Mouse (Mus musculus) retina, postnatal 7 days (tissue): Measurements from ENCODE around the gene Ankrd63.

Experiments
- DNase-seq: peaks from one replicate; pipeline ENCODE4 v3.0.0-alpha.2; 2012; ENCODE audit warnings: low read depth, low spot score

Ankrd63 gene

DNA sequence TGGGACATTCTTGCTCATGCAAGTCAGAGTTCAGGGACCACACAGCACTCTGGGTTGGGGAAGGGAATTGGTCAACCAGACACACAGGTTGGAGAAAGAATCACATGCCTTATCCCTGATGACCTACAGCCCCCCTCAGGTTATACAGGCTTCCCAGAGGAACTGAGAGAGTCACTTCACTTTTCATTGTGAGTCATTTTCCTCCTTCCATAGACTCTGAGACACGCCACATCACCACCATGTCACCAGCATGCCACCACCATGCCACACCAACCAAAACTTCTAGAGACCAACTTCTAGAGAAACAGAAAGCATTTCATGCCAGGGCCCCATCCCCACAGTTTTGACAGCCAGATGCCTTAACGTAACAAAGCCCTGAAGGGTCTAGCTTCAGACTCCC, 23.1 kb upstream of the Ankrd63 start:
- no peak for DNase-seq

DNA sequence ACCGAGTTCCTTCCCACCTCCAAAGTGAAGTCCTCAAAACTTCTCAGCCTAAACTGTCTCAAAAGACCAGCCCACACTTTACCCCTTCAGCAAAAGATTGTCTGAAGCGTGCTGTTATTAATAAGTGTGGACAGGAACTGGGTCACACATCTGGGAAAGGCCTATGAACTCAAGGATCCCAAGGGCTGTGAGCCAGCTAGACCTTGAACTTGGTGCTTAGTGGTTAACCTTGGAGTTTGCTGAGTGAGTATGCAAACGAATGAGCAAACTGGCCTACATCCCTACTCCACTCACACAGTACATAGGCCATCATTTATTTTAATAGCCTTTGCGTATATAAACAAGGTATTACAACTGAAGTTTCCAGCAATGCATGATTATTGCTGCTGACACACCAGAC, 21.7 kb upstream of the Ankrd63 start:
- no peak for DNase-seq

DNA sequence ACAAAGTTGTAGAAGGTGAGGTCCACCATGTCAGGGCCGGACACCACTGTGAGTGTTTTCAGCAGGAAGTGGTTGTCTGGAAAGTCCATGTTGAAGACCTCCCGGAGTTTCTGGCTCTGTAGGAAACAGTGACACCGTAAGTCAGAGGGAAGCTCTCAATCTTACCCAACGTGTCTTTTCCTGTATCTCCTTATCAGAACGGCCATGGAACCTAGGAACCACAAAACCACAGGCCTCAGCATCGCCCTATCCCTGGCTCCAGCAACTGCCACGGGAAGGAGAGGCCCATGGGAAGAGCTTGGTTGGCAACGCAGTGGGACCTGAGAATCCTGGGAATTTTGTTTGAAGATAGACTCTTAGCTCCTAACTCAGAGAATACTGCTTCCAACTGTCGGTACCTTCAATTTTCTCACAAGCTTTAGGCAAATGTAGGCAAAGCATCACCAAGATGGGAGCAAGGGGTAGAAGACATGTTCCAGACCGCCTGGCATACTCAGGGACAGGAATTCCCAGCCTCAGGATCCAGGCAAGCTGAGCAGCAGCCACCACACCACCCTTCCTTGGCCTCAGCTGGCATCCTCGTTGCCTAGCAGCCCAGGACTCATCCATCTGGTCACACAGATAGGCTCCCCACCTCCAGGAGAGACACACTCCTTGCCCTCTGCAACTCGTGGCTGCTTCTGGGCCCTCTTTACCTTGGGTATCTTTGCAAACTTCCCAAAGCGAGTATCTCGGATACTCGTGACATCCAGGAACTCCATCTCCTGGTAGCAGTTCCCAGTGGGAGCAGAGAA, 20.1 kb upstream of the Ankrd63 start:
- DNase-seq, result no peak

DNA sequence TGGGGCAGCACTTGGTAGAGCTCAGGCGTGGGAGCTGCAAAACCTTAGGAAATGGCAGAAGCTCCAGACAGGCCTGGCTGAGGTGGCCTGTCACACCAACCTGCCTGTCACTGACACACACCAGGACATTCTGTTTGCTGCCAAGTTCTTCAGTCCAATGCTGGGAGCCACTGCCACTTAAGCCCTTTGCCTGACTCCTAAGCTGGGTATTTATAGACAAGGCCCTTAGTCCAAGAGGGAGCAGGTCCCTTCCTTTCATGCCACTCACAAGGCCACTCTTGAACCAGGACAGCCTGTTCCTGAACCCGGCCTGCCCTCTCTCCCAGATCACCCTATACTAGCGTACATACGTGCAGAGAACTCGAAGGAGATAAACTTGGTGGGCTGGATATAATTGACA, 12.9 kb upstream of the Ankrd63 start:
- DNase-seq, result no peak

DNA sequence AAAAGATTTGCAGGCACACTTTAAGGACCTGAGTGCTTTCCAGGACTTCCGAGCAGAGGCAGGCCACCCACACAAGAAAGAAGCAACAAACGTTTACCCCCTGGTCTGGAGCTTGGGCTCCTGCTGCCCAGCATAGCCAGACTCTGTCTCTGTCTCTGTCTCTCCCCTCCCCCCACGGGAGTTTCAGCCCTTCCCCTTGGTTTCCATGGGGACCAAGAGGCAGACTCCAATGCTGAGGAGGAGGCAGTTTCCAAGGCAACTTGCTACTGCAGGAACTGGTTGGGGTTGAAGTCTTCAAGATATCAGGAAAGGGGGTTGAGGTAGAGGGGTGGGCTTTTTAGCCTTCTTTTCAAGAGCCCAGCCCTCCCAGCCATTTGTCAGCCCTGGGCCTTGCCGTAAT, 10.5 kb upstream of the Ankrd63 start:
- no peak for DNase-seq

DNA sequence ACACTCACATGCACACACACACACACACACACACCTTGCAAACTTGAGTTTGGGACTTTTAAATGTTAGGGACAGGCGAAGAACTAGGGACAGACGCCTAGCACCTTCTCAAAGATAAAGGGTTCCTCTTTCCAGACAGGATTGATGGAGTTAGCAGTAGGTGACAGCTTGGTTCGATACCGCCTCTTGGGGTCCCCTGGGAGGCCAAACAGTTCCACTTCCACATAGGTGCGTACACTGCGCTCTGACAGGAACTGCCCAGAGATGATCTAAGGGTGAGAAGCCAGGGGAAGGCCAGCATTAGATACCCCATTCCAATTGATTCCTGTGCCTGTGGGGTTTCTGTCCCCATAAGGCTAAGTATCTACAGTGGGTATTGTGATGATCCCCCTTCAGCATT, 9.9 kb upstream of the Ankrd63 start:
- DNase-seq, result no peak

DNA sequence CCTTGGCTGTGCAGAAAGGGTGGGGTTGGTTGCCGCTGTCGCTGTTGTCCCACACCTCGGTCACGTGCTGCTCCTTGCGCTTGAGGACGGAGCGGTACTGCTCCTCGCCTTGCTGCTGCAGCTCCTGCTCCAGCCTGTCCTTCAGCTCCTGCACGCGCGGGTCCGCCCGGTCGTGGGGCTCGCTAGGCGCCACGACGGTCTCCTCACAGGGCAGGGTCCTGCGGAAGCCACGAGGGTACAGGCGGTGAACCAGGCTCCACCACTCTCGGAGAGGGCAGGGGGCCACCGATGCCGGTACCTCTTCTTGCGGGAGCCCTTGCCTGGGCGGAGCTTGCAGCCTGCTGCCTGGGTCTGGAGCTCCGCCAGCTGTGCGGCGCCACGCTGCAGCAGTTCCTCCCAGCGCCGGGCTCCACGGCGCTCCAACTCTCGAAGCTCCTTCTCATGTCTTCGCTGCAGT, 7.3 kb upstream of the Ankrd63 start:
- DNase-seq, result no peak

DNA sequence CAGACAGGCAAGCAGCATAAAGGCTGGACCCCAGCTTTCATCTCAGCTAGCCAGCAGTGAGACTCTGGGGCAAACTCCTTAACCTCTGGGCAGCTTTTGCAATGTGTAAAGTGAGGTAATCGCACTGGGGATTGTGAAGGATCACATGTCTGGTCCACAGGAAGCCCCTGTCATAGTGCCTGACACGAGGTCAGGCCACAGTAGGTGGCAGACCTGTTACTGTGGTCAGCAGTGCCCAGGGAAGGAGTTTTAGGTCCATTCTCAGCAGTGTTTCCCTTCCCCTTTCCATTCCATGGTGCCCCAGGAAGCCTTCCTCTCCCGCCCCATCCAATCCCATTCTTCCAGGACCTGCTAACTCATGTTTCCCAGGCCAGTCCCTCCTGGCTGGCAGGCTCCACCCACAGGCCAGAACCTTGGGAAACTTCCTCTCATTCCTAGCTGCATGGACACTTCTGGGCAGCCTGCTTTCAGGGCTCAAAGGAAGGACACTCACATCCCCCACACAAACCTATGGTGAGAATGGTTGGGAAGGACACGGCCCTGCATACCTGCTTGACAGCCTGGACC, 6.0 kb upstream of the Ankrd63 start:
- DNase-seq, result no peak

DNA sequence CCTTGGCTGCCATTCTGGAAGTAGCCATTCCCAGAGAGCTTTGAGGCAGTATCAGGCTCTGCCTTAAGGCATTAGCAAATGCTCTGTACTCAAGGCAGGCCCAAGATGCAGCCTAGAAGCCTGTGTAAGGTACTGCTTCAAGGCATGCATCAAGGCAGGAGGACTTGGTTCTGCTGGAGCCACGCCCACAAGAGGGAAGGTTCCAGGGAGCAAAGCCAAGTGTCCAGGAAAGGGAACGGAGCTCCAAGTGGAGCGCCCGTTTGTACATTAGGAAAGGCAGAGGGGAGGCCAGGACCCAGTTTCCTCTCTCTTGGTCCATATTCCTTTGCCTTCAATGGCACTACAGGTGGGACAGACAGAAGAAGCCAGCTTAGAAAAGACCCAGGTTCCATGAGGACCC, 4.7 kb upstream of the Ankrd63 start:
- DNase-seq, result no peak

DNA sequence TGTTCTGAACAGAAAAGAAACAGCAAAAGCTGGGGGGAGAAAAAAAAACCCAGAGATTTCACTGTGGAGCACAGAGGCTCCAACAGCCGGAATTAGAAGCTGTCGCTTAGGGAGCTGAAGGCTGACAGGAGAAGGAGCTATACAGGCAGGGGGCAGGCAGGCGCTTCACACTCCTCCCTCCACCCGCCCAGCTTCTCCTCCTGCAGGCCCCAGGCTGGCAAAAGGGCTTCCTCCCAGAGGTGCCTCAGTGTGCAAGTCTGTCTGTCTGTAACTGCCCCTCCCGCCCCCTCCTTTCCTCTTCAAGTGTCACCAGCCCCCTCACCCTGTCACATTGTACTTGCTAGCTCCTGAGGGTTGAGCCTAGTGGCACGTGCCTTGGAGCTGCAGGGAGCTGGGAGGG, 2.7 kb upstream of the Ankrd63 start:
- DNase-seq, result no peak

DNA sequence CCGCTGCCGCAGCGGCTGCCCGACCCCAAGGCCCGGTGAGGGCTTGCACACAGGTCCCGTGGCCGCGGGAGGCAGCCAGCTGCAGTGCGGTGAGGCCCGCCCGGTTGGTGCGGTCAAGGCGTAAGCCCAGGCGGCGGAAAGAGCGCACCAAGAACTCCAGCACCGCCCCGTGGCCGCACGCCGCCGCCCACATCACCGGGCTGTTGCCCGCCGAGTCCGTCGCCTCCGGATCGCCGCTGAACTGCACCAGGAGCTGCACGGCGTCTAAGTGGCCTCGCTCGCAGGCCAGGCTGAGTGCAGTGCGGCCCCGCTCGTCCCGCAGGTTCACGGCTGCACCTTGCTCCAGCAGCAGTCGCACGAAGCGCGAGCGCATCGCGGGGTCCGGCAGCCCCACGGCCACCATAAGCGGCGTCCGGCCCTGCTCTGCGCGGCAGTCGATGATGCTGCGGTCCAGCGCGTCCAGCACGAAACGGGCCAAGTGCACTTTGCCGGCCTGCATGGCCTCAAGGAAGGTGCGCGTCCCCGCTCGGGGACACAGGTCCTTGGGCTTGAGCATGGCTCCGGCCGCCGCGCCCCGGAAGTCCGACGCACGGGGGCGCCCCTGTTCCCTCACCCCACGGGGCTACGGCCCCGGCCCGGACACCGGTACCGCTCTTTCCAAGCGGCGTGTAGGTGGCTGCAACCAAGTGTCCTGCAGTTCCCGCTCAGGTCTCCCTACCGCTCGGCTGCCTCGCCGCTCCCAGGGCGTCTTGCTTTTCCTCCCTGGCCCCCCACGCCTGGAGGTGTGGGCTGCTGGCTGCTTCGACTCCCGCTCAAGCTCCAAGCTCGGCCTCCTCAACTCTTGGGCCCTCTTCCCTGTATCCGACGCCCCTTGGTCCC, 641 bp downstream of the Ankrd63 start:
- DNase-seq, result no peak

DNA sequence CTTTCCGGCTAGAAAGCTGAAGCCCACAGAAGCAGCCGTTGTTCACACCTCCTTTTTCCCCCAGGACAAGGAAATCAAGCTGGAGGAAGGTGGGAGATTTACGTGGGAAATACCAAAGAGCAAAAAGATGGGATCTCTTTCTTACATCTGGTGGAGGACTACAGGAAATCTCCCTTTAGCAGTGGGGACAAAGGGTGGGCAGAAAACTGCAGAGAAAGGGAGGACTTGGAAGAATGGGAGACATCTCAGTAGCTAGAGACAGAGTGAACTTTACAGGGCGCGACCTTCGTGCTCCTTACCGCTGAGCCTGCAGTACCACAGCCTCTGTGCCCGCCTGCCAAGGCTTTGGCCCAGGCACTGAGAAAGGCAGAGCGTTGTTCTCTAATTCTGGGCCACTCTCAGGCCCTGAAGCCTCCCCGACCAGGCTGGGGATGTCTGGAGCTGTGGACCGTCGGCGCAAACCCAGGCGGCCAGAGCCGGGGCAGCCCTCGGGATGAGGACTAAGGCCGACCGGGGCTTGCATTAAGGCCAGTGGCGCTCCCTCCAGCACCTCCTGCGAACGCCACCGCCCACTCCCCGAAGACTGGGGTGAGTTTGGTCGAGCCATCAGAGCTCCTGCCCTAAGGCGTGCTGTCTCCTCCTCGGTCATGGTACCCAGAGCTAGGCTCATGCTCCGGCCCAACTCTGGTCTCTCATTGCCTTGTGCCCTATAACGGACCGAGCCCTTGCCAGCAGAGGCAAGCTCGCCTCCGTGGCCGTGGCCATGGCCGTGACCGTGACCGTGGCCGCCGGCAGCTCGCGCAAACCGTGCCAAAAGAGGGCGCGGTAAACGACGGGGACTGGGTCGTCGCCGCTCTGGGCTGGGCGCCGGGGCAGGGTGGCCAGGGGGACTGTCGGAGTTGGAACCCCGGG, 1.5 kb downstream of the Ankrd63 start:
- DNase-seq, result no peak

DNA sequence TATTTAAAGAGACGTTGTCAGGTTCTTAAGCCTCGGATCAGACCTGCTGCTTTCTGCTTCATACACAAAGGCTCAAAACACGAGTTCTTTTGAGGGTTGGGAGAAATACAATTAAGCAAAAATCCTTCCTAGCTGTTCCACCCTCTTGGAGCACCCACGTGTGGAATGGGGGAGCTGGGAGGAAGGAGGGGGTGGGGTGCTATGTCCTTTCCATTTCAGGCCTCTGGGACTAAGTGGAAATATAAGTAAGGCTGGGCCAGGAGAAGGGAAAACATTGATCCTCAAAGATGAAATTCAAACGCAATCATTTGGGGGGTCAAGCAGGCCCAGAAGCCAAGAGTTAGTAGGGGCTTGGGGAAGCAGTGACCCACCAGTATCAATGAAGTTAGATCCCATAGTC, 2.6 kb downstream of the Ankrd63 start:
- DNase-seq, result no peak

DNA sequence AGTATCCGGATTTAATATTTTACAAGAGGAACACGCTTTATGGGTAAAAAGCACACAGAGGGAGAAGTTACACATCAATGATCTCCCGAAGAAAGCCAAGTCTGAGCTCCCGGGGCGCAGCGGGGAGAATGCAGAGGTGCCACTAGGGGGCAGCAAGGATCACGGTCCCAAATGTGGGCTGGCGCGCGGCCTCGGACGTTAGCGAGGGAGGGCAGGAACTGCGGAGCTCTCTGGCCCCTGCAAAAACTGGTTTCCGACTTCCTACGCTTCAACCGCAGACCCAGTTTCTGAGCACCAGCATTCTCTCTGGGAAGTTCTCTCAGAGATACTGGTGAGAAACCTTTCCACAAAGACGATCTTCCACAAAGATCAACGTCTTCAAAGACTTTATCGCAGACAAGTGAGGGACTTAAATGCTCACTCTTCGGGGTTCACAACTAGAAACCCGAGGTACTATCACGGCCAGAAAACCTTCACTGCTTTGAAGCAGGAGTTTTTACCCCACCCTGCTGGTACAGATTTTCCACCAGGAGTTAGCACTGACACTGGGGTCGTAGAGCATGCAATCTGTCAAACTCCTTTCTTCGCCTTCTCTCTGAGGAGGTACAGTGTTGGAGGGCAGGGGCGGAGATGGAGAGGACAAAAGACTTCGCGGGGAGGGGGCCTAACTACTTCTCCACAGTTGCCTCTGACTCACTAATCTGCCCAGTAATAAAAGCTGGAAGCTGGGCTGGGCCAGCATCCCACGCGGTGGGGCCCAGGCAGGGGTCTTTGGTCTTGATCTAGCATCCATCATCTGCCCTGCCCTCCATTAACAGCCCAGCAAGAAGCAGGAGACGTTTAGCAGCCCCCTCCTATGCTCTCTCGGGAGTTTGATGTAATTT, 3.3 kb downstream of the Ankrd63 start:
- peak; percentile 59 for DNase-seq

DNA sequence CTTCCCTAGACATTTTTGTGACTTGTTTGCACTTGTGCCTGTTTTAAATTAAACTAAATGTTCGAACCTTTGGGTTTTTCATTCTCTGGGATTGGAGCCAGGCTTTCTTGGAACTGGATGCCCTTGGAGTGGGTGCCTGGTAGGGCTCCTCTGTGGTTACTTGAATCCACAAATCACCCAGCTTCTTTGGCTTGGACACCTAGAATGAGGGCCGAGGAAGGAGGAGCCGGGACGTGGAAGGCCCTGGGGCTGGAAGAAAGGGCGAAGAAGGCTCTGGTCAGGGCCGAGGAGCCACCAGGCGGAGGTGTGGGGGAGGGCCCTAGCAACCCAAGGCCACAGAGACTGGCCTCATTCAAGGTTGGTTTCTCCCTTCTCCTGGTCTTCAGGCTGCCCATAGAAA, 5.8 kb downstream of the Ankrd63 start:
- no peak for DNase-seq

DNA sequence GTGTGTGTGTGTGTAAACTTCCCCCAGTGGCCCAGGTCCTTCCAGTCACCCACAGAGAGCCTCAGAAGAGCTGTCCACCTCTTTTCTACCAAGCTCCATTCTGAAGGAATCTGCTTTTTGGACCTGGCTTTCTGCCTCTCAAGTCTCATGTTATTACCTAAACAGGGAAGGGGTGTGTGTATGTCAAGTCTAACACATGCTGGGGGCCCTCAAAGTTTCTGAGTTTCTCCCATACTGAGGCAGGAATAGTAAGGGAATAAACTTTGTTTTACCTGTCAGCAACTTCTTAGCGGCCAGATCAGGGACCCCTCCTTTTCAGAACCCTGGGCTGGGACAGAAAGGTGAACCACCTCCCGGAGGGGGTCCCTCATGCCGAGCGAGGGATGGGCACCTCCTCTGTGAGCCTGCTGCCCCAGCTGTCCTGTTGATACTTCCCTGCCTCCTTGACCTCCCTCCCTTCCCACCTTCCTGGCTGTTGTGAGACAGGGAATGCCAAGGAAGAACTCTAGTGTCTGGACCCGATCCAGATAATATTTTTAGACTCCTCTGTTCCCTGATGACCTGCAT, 6.4 kb downstream of the Ankrd63 start:
- no peak for DNase-seq

DNA sequence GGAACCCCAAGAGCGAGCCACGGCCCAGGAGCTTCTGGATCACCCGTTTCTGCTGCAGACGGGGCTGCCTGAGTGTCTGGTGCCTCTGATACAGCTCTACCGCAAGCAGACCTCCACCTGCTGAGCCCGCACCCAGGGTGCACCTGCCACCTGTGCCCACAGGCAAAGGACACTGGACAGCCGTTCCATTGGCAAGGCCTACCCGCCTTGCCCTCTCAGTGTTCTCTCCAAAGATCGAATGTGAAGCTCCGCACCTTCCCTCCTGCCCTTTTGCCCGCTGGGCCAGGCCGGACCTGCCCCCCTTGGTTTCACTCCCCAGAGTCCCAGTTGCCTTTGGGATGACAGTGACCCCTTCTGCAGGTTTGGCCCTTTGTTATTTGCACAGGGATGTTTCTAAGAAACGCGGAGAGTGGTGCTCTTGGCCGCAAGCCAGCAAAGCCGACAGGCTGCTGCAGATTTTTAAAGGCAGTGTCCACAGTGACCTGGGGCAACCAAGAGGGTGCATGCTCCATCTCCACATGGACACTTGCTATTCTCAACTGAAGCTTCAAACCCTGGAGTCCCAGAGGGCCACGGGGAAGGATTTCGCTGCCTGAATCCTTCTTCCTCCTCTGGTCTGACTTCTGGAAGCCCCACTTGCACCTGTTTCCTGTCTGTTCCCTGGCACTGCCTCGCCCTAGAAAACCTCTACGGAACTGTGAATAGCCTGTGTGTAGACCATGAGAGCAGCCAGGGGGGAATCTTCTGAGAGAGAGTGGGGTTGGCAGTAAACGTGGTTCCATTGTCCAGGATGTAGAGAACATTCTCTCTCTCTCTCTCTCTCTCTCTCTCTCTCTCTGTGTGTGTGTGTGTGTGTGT, 7.1 kb downstream of the Ankrd63 start:
- DNase-seq, result no peak

DNA sequence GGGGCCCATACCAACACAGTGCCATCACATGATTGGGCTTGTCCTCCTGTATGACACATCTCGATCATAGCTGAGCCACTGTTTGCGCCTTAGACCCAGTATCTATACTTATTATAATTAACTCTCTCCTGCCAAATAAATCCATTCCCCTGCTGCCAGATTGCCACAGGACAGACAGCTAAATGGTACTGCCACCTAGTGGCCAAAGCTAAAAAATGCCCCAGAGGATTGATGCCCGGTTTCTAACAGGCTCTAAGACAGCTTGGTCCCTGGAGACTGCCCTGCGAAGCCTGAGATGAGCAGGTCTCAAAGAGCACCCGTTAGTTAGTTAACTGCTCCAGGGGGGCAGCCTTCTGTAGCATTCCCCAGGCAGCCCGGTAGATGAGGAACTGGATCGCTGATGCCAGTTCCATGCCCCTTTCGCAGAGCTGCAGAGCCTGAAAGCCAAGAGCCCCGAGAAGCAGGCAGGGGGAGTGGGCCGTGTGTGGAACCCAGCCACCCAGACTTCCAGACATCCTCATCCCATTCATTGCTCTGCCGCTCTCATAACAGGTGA, 8.0 kb downstream of the Ankrd63 start:
- DNase-seq, result peak; percentile 65
